Comparison of ENCODE assay signal across 7 mouse cellular contexts in the genomic region with DNA sequence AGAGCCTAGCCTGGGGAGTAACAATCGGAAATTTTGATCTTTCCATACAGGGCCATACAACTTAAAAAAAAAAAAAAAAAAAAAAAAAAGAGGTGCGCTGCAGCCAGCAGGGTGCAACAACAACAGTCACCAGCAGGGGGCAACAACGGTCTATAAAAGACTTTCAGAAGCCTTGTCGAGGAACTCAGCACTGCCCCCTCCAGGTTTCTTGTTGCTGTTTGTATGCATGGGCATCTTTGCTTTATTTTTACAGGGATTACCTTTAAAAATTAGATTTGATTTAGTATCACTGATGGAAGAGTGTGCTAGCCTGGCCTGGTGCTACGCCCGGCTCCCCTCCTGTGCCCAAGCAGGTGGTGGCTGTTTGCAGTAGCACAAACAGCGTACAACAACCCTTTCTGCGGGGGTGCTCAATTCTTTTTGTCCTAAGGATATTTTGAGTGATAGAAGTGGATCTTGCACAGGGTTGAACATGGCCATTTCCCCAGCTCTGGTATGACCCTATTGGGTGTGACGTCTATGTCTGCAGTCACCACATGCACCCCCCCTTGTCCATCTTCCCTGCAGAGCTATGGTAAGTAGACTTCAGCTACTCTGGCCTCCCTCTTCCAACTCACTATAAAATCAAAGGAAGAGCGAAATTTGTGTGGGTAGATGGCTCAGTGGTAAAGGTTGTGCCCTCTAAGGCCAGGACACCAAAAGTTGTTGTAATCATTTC. TPM values are rescaled to one million over a fixed set of nuclear protein-coding genes. Genes with fewer than 3 reads are reported as not detected.
DNase-seq lines count a peak whose midpoint lies in the region; ATAC-seq and TF ChIP-seq lines count a peak whose summit lies in the region.

No protein-coding gene starts in this region.

- WGBS in forebrain, embryonic 16.5 days: 41% methylated on average over 10 of the region's 10 CpGs
- WGBS in hindbrain, embryonic 14.5 days: 42% methylated on average over 10 of the region's 10 CpGs
- WGBS in midbrain, embryonic 12.5 days: 47% methylated on average over 9 of the region's 10 CpGs
- 34% methylated on average over 10 of the region's 10 CpGs for WGBS in small intestine, adult 2 months

- no peak overlapping the region for H3K27ac ChIP-seq in forebrain, embryonic 16.5 days (ENCODE audit: low read length)
- H3K27ac ChIP-seq in hindbrain, embryonic 14.5 days: no peak overlapping the region
- H3K27ac ChIP-seq in midbrain, embryonic 12.5 days (replicated peaks): no peak overlapping the region
- H3K27ac ChIP-seq in small intestine, adult 2 months (ENCODE audit: insufficient read depth, low read depth, low read length): no peak overlapping the region

- H3K9ac ChIP-seq in forebrain, embryonic 16.5 days (replicated peaks; ENCODE audit: low read depth, low read length): no peak overlapping the region
- H3K9ac ChIP-seq in hindbrain, embryonic 14.5 days: no peak overlapping the region
- no peak overlapping the region for H3K9ac ChIP-seq in midbrain, embryonic 12.5 days (replicated peaks)

- CTCF ChIA-PET in Patski (lab: Charles Lee): interaction anchor here (0.9 to 2.4 kb wide), 3 partner anchors 15 to 57 kb away, joined by 3 to 6 read pairs (median 5); no protein-coding TSS in a partner anchor

- POLR2A ChIA-PET in Patski (lab: Charles Lee): no interaction called here

- H3K4me3 ChIP-seq in forebrain, embryonic 16.5 days (replicated peaks; ENCODE audit: low read length): no peak overlapping the region
- no peak overlapping the region for H3K4me3 ChIP-seq in hindbrain, embryonic 14.5 days (replicated peaks; ENCODE audit: low read length)
- no peak overlapping the region for H3K4me3 ChIP-seq in midbrain, embryonic 12.5 days
- H3K4me3 ChIP-seq in small intestine, adult 2 months (ENCODE audit: low read depth, low read length): no peak overlapping the region

- ATAC-seq in Patski: peak; percentile 47
- ATAC-seq in forebrain, embryonic 16.5 days: peak; percentile 43; the same call in 1 of the 2 replicates
- no peak; the same call in 1 of the 2 replicates for ATAC-seq in hindbrain, embryonic 14.5 days (ENCODE audit: low FRiP score)
- peak; percentile 44; the same call in 1 of the 2 replicates for ATAC-seq in midbrain, embryonic 12.5 days (ENCODE audit: low FRiP score, low read depth)

- H3K9me3 ChIP-seq in forebrain, embryonic 16.5 days (ENCODE audit: control insufficient read depth, low read length): no peaks in the 10 kb centered on the region
- no peaks in the 10 kb centered on the region for H3K9me3 ChIP-seq in hindbrain, embryonic 14.5 days (ENCODE audit: control insufficient read depth, low read length)
- no peaks in the 10 kb centered on the region for H3K9me3 ChIP-seq in midbrain, embryonic 12.5 days

- TF ChIP-seq POLR2A in small intestine, adult 2 months (IDR thresholded peaks at IDR 0.05; ENCODE audit: low read depth, low read length): no peak

- H3K4me1 ChIP-seq in forebrain, embryonic 16.5 days (replicated peaks; ENCODE audit: control insufficient read depth, insufficient read depth, low read length): no peaks in the 10 kb centered on the region
- H3K4me1 ChIP-seq in hindbrain, embryonic 14.5 days (replicated peaks; ENCODE audit: control insufficient read depth, insufficient read depth, low read length): no peaks in the 10 kb centered on the region
- H3K4me1 ChIP-seq in midbrain, embryonic 12.5 days: no peaks in the 10 kb centered on the region
- H3K4me1 ChIP-seq in small intestine, adult 2 months (ENCODE audit: control insufficient read depth, insufficient read depth, insufficient read length, low read length): no peaks in the 10 kb centered on the region

- in situ Hi-C loops in Patski (cut with MboI; ENCODE audit: low pct_unique_long_range_greater_than_20kb): loop anchor here (5.0 to 10.0 kb wide), 2 partner anchors 34 to 417 kb away; a partner anchor contains a TSS

- peak; percentile 95 for TF ChIP-seq CTCF in Patski (IDR thresholded peaks at IDR 0.05)
- peak; percentile 93; the same call in 1 of the 2 replicates for TF ChIP-seq CTCF in small intestine, adult 2 months (IDR thresholded peaks at IDR 0.05; ENCODE audit: extremely low read depth, insufficient read length, insufficient replicate concordance, low read depth, low read length)

- H3K36me3 ChIP-seq in forebrain, embryonic 16.5 days (ENCODE audit: control insufficient read depth, insufficient read depth): no peaks in the 10 kb centered on the region
- no peaks in the 10 kb centered on the region for H3K36me3 ChIP-seq in hindbrain, embryonic 14.5 days (replicated peaks; ENCODE audit: control insufficient read depth, insufficient read depth)
- H3K36me3 ChIP-seq in midbrain, embryonic 12.5 days: no peaks in the 10 kb centered on the region
- no peaks in the 10 kb centered on the region for H3K36me3 ChIP-seq in small intestine, adult 2 months (ENCODE audit: control insufficient read depth, insufficient read depth, low read length)

- no peak overlapping the region for H3K4me2 ChIP-seq in forebrain, embryonic 16.5 days (ENCODE audit: low read length)
- H3K4me2 ChIP-seq in hindbrain, embryonic 14.5 days (replicated peaks): no peak overlapping the region
- no peak overlapping the region for H3K4me2 ChIP-seq in midbrain, embryonic 12.5 days (replicated peaks)

- peaks cover 3% of the 10 kb centered on the region for H3K27me3 ChIP-seq in Patski
- H3K27me3 ChIP-seq in forebrain, embryonic 16.5 days (replicated peaks; ENCODE audit: control insufficient read depth, insufficient read depth, low read length): no peaks in the 10 kb centered on the region
- no peaks in the 10 kb centered on the region for H3K27me3 ChIP-seq in hindbrain, embryonic 14.5 days (ENCODE audit: control insufficient read depth, insufficient read depth, low read length)
- peaks cover 20% of the 10 kb centered on the region for H3K27me3 ChIP-seq in midbrain, embryonic 12.5 days
- H3K27me3 ChIP-seq in small intestine, adult 2 months (ENCODE audit: control insufficient read depth, insufficient read depth, low read length): no peaks in the 10 kb centered on the region

- peak; percentile 34 for DNase-seq in Patski (ENCODE audit: low read depth, low spot score)
- DNase-seq in c-Kit-positive CD71-positive TER-119-negative erythroid progenitor cells, embryonic 14.5 days (ENCODE audit: low read depth): peak; percentile 86
- DNase-seq in hindbrain, embryonic 14.5 days (ENCODE audit: low spot score): peak; percentile 99
- peak; percentile 80 for DNase-seq in left cerebral cortex, adult 11 months (ENCODE audit: low spot score)

RNA-seq across cellular contexts. Expression of a gene that starts 35.4 kb away (rescaled TPM):
- 4.2 TPM for polyA plus RNA-seq in Patski (2021)
- polyA plus RNA-seq in forebrain, embryonic 16.5 days (2015; fragmentation: Nextera tagmentation; extraction: Ambion mirVana): 1.8 and 1.9 TPM in 2 replicates
- polyA plus RNA-seq in hindbrain, embryonic 14.5 days (2014; fragmentation: Nextera tagmentation; extraction: Ambion mirVana): 3.0 and 3.1 TPM in 2 replicates
- 0.67 and 0.78 TPM in 2 replicates for polyA plus RNA-seq in midbrain, embryonic 12.5 days (2016; fragmentation: Nextera tagmentation; extraction: Ambion mirVana)
- 0.11 TPM in 1 of 2 replicates, not detected in the other for polyA plus RNA-seq in small intestine, adult 2 months (2012; rRNA removed)

Comparison
In these comparisons a context has a peak if more than half of its experiments do, and no peak if none do; other contexts are left out.
1. DNase-seq: peak in every context shown above with its lines; median percentile 99 in hindbrain, embryonic 14.5 days; 86 in c-Kit-positive CD71-positive TER-119-negative erythroid progenitor cells, embryonic 14.5 days; 80 in left cerebral cortex, adult 11 months; 34 in Patski.